Mouse (Mus musculus): Measurements from ENCODE around the gene Slc30a9.
A peak's percentile ranks its signal among the peaks of the same experiment; 100 is the strongest.

The Slc30a9 gene

GRCm38 (mm10) chr5:67321656-67322268 is 15.0 kb downstream of the Slc30a9 start:
- DNase-seq, result peak; percentile 84

GRCm38 (mm10) chr5:67324032-67324431 is 17.3 kb downstream of the Slc30a9 start:
- DNase-seq, result no peak

- no peak for DNase-seq
Observed at GRCm38 (mm10) chr5:67340811-67341210, 34.1 kb downstream of the Slc30a9 start.

- peak; percentile 38 for DNase-seq
Observed at GRCm38 (mm10) chr5:67347060-67347459, 40.3 kb downstream of the Slc30a9 start.

- no peak for DNase-seq
Observed at GRCm38 (mm10) chr5:67348949-67349348, 42.2 kb downstream of the Slc30a9 start.

GRCm38 (mm10) chr5:67362316-67362715 is 55.6 kb downstream of the Slc30a9 start:
- DNase-seq, result no peak

- DNase-seq, result peak; percentile 15
Observed at GRCm38 (mm10) chr5:67362931-67363330, 56.2 kb downstream of the Slc30a9 start.

GRCm38 (mm10) chr5:67377044-67377621 is 70.4 kb downstream of the Slc30a9 start:
- no peak for DNase-seq

- DNase-seq, result no peak
Observed at GRCm38 (mm10) chr5:67381690-67382089, 74.9 kb downstream of the Slc30a9 start.

- DNase-seq, result no peak
Observed at GRCm38 (mm10) chr5:67382556-67382955, 75.8 kb downstream of the Slc30a9 start.

GRCm38 (mm10) chr5:67393951-67394350 is 87.2 kb downstream of the Slc30a9 start:
- no peak for DNase-seq

- DNase-seq, result no peak
Observed at GRCm38 (mm10) chr5:67395211-67395851, 88.6 kb downstream of the Slc30a9 start.

- no peak for DNase-seq
Observed at GRCm38 (mm10) chr5:67397186-67397585, 90.4 kb downstream of the Slc30a9 start.

- DNase-seq, result no peak
Observed at GRCm38 (mm10) chr5:67399876-67400607, 93.3 kb downstream of the Slc30a9 start.

GRCm38 (mm10) chr5:67400608-67401480 is 94.1 kb downstream of the Slc30a9 start:
- DNase-seq, result no peak

- DNase-seq, result no peak
Observed at GRCm38 (mm10) chr5:67401612-67402011, 94.9 kb downstream of the Slc30a9 start.

- no peak for DNase-seq
Observed at GRCm38 (mm10) chr5:67404380-67404779, 97.6 kb downstream of the Slc30a9 start.

- DNase-seq, result no peak
Observed at GRCm38 (mm10) chr5:67404919-67405318, 98.2 kb downstream of the Slc30a9 start.
